Mouse (Mus musculus): ENCODE measurements around the gene Gm29289. TPM values are rescaled to one million over a fixed set of nuclear protein-coding genes. Genes with fewer than 3 reads are reported as not detected.

The Gm29289 gene
- polyA plus RNA-seq (2014; fragmentation: Illumina TruSeq; extraction: RNeasy Lipid Tissue Mini Kit (QIAGEN cat#74804); ENCODE audit: low read depth, low replicate concordance) = 1.7 TPM

GRCm38 (mm10) chrY:2932282-2932681, at the start of gene Gm29289:
TSS of gene Gm29289 (plus strand) at chrY:2932582.

GRCm38 (mm10) chrY:2900689-2901088, 31.7 kb upstream of the Gm29289 start, which contains the start of gene Gm10352:
TSS of gene Gm10352 (plus strand) at chrY:2900989.

Other genes starting within 250 kb of the Gm29289 start
- gene H2al2b, start 211.9 kb upstream of the Gm29289 start, polyA plus RNA-seq (2014; fragmentation: Illumina TruSeq; extraction: RNeasy Lipid Tissue Mini Kit (QIAGEN cat#74804); ENCODE audit: low read depth, low replicate concordance) = not detected
- 7.3 TPM for gene Gm4064, start 136.4 kb upstream of the Gm29289 start, polyA plus RNA-seq (2014; fragmentation: Illumina TruSeq; extraction: RNeasy Lipid Tissue Mini Kit (QIAGEN cat#74804); ENCODE audit: low read depth, low replicate concordance)
- 29.6 TPM for gene Rbmy, start 101.9 kb upstream of the Gm29289 start, polyA plus RNA-seq (2014; fragmentation: Illumina TruSeq; extraction: RNeasy Lipid Tissue Mini Kit (QIAGEN cat#74804); ENCODE audit: low read depth, low replicate concordance)
- 16.4 TPM for gene Gm10256, start 101.9 kb upstream of the Gm29289 start, polyA plus RNA-seq (2014; fragmentation: Illumina TruSeq; extraction: RNeasy Lipid Tissue Mini Kit (QIAGEN cat#74804); ENCODE audit: low read depth, low replicate concordance)
- not detected for gene Gm10352, start 31.6 kb upstream of the Gm29289 start, polyA plus RNA-seq (2014; fragmentation: Illumina TruSeq; extraction: RNeasy Lipid Tissue Mini Kit (QIAGEN cat#74804); ENCODE audit: low read depth, low replicate concordance)